Mouse (Mus musculus) intestine, postnatal 0 days (tissue): ENCODE results near the gene Kcnmb1. TPM values are rescaled to one million over a fixed set of nuclear protein-coding genes. Genes with fewer than 3 reads are reported as not detected.

Source experiments
- ATAC-seq: fragments of 200-750 bp; cut with Nextera tagmentation; 2 replicates; pipeline ENCODE4 v1.8.0; 2017; ENCODE audit warnings: mild to moderate bottlenecking, moderate TSS enrichment, moderate library complexity
- H3K27ac ChIP-seq: fragments of 300-500 bp; sonication (generic); 2 replicates; pipeline ENCODE4 v1.5.1; 2014; ENCODE audit warnings: mild to moderate bottlenecking, low read depth, low read length, moderate library complexity
- H3K27me3 ChIP-seq: fragments of 300-500 bp; sonication (generic); replicated peaks from 2 replicates; pipeline ENCODE4 v1.6.1; 2014; ENCODE audit warnings: low read length, mixed read lengths; ENCODE audit not compliant: control insufficient read depth, insufficient read depth
- H3K36me3 ChIP-seq: fragments of 300-500 bp; sonication (generic); 2 replicates; pipeline ENCODE4 v1.6.1; 2014; ENCODE audit warnings: mild to moderate bottlenecking, moderate library complexity; ENCODE audit not compliant: control insufficient read depth, insufficient read depth
- H3K4me1 ChIP-seq: fragments of 300-500 bp; sonication (generic); replicated peaks from 2 replicates; pipeline ENCODE4 v1.6.1; 2014; ENCODE audit warnings: antibody characterized with exemption, low read length, mixed read lengths; ENCODE audit not compliant: control insufficient read depth, insufficient read depth
- H3K4me2 ChIP-seq: fragments of 300-500 bp; sonication (generic); replicated peaks from 2 replicates; pipeline ENCODE4 v1.6.1; 2014; ENCODE audit warnings: low read depth, mild to moderate bottlenecking, moderate library complexity
- H3K4me3 ChIP-seq: fragments of 300-500 bp; sonication (generic); 2 replicates; pipeline ENCODE4 v1.5.1; 2014; ENCODE audit warnings: low read depth, low read length
- H3K9ac ChIP-seq: fragments of 300-500 bp; sonication (generic); 2 replicates; pipeline ENCODE4 v1.6.1; 2014; ENCODE audit warnings: mild to moderate bottlenecking, low read depth, low read length
- H3K9me3 ChIP-seq: fragments of 300-500 bp; sonication (generic); 2 replicates; pipeline ENCODE4 v1.6.1; 2016; ENCODE audit warnings: mixed run types; ENCODE audit not compliant: control insufficient read depth
- CTCF ChIP-seq: sonication (generic); IDR thresholded peaks from 2 replicates; pipeline ENCODE4 v1.5.1; 2016; ENCODE audit warnings: low read depth, mild to moderate bottlenecking, control low read depth, antibody characterized with exemption, moderate library complexity
- WGBS: fragments of 180-500 bp; shearing (Covaris S2); extraction: QIAGEN DNeasy Blood & Tissue Kit; methylation state at CpG from one replicate; pipeline ENCODE4 v1.1.7; 2014; 5-methylcytosine and 5-hydroxymethylcytosine counted together
- polyA plus RNA-seq: library from polyadenylated mRNA; unstranded; fragments of >200 nt; fragmentation: Nextera tagmentation; extraction: Ambion mirVana; gene quantifications from 2 replicates; pipeline ENCODE4 v1.2.1, GENCODE M21; 2015

Gene Kcnmb1
- polyA plus RNA-seq, 1 experiment from 2014 or later: 1.8 TPM

- no peaks in the 10 kb centered on the region for H3K9me3 ChIP-seq
- 83% methylated on average over 13 of the region's 13 CpGs for WGBS
- H3K36me3 ChIP-seq: no peaks in the 10 kb centered on the region
- ATAC-seq: no peak
- no peak overlapping the region for H3K4me3 ChIP-seq
- no peak overlapping the region for H3K4me2 ChIP-seq
- H3K4me1 ChIP-seq: no peaks in the 10 kb centered on the region
- H3K9ac ChIP-seq: no peak overlapping the region
- no peaks in the 10 kb centered on the region for H3K27me3 ChIP-seq
- H3K27ac ChIP-seq: no peak overlapping the region
- no peak for TF ChIP-seq CTCF
These were observed 41.4 kb upstream of the Kcnmb1 start for GRCm38 (mm10) chr11:33921451-33921850.

DNA sequence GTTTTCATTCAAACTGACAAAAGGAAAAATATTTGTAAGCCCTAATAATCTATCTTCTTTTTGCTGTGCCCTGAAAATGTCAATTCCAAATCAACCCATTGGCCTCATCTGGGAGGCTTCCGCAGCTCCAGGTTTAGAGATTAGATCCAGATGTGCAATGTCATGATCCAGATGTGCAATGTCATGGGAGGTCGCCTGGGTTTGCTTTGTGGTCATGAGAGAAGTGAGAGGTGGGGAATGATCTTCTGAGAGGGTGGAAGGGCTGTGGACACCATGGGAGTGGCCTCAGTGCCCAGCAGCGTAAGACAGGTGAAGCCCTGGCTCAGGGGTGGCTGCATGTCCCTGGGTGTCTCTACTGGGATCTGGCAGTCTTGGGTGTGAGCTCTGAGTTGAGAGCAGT is 39.8 kb upstream of the Kcnmb1 start:
- ATAC-seq: no peak
- WGBS: 74% methylated on average over 3 of the region's 3 CpGs
- H3K27ac ChIP-seq: no peak overlapping the region
- no peaks in the 10 kb centered on the region for H3K9me3 ChIP-seq
- no peak for TF ChIP-seq CTCF
- H3K4me2 ChIP-seq: no peak overlapping the region
- H3K4me3 ChIP-seq: no peak overlapping the region
- H3K27me3 ChIP-seq: no peaks in the 10 kb centered on the region
- H3K4me1 ChIP-seq: no peaks in the 10 kb centered on the region
- no peak overlapping the region for H3K9ac ChIP-seq
- no peaks in the 10 kb centered on the region for H3K36me3 ChIP-seq

DNA sequence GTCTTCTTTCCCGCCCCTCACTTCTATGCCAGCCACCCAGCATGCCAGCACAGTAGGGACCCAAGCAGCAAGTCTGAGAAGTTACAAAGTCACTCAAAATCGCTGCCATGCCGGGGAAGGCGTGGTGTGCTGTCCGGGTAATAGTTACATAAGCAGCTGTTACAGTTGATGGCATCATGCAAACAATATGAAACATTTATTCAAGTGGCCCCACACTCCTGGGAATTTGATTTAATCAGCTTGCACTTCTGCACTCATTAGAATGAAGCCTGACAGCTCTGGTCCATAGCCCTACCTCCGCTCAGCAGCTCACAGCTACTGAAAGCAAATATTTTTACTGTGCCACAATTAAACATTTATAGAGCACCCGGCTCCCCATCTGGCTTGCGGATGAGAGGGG is 37.0 kb upstream of the Kcnmb1 start:
- WGBS: 56% methylated on average over 8 of the region's 8 CpGs
- TF ChIP-seq CTCF: no peak
- no peak for ATAC-seq

DNA sequence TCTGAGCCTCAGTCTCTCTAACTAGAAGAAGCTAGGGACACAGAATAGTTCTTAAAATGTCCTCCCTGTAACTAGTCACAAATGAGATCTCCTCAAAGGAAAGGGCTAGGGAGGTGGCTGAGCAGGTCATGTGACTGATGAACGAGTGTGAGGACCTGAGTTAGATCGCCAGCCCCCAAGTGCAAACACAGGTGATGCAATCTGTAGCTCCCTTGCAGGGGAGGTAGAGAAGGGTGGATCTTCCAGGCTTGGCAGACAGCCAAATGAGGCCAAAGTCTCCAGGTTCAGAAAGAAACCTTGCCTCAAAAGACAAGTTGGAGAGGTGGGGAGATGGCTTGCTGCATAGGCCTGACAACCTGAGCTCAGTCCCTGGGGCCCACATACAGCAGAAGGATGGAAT is 36.3 kb upstream of the Kcnmb1 start:
- WGBS: 22% methylated on average over 2 of the region's 2 CpGs
- no peak for TF ChIP-seq CTCF
- no peaks in the 10 kb centered on the region for H3K36me3 ChIP-seq
- H3K27ac ChIP-seq: no peak overlapping the region
- no peak for ATAC-seq
- H3K4me3 ChIP-seq: no peak overlapping the region
- no peak overlapping the region for H3K4me2 ChIP-seq
- H3K9ac ChIP-seq: no peak overlapping the region
- no peaks in the 10 kb centered on the region for H3K27me3 ChIP-seq
- no peaks in the 10 kb centered on the region for H3K9me3 ChIP-seq
- H3K4me1 ChIP-seq: no peaks in the 10 kb centered on the region

More for the DNA sequence above, 37.0 kb upstream of the Kcnmb1 start:
- H3K27me3 ChIP-seq: no peaks in the 10 kb centered on the region
- H3K9me3 ChIP-seq: no peaks in the 10 kb centered on the region
- no peak overlapping the region for H3K4me2 ChIP-seq
- H3K36me3 ChIP-seq: no peaks in the 10 kb centered on the region
- no peaks in the 10 kb centered on the region for H3K4me1 ChIP-seq
- no peak overlapping the region for H3K4me3 ChIP-seq
- H3K9ac ChIP-seq: no peak overlapping the region
- no peak overlapping the region for H3K27ac ChIP-seq

- Histone ChIP-seq H3K27ac (no peak overlapping the region), H3K27me3 (no peaks in the 10 kb centered on the region), H3K9ac (no peak overlapping the region), H3K4me2 (no peak overlapping the region), H3K36me3 (no peaks in the 10 kb centered on the region), H3K4me3 (no peak overlapping the region), H3K9me3 (no peaks in the 10 kb centered on the region), H3K4me1 (0 out of 2 replicates have a peak, but pooled peaks cover 2% of the 10 kb centered on the region)
- no peak for TF ChIP-seq CTCF
- ATAC-seq: no peak
- WGBS: 47% methylated on average over 6 of the region's 6 CpGs
These were observed 35.5 kb upstream of the Kcnmb1 start for GRCm38 (mm10) chr11:33927321-33927720.

DNA sequence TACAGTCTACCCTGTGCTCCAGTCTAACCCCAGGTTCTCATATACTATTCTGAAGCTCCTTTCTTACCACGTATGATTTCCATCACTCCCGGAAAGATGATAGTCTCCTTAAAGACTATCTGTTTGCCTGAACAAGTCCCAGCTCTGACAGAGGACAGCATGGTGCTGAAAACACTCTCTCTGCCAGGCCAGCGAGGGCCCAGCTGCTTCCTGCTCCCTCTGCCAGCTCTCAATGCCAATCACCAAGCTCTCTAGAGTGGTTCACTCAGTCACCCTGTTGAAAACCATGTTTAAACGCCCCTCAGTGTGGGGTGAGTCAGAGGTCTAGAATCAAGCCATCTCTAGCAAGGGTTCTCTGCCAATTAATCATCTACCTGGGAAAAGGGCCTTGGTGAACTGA is 35.0 kb upstream of the Kcnmb1 start:
- no peak for TF ChIP-seq CTCF
- H3K4me3 ChIP-seq: no peak overlapping the region
- WGBS: 65% methylated on average over 4 of the region's 4 CpGs
- H3K4me2 ChIP-seq: no peak overlapping the region
- H3K27me3 ChIP-seq: no peaks in the 10 kb centered on the region
- H3K9me3 ChIP-seq: no peaks in the 10 kb centered on the region
- no peaks in the 10 kb centered on the region for H3K36me3 ChIP-seq
- no peak for ATAC-seq
- H3K9ac ChIP-seq: no peak overlapping the region
- H3K4me1 ChIP-seq: 0 out of 2 replicates have a peak, but pooled peaks cover 5% of the 10 kb centered on the region
- no peak overlapping the region for H3K27ac ChIP-seq

DNA sequence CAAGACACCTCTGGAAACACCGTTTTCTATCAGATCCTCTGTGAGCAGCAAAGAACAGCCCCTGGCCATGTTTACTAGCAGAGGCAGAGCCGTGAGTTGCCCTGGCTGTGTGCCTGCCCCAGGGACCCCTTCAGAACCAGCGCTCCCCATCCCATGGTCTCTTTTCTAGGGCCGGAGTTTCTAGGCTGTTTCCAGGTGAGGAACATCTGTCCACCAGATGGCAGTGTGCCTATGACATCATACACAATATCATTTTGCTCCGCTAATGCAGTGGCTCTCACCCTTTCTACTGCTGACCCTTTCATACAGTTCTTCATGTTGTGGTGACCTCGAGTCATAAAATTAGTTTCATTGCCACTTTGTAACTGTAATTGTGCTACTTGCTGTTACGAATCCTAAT is 34.2 kb upstream of the Kcnmb1 start:
- no peak overlapping the region for H3K4me2 ChIP-seq
- TF ChIP-seq CTCF: peak; percentile 82
- no peak for ATAC-seq
- H3K4me3 ChIP-seq: no peak overlapping the region
- no peak overlapping the region for H3K9ac ChIP-seq
- H3K9me3 ChIP-seq: no peaks in the 10 kb centered on the region
- H3K27ac ChIP-seq: no peak overlapping the region
- H3K27me3 ChIP-seq: no peaks in the 10 kb centered on the region
- no peaks in the 10 kb centered on the region for H3K36me3 ChIP-seq
- 26% methylated on average over 7 of the region's 7 CpGs for WGBS
- 0 out of 2 replicates have a peak, but pooled peaks cover 5% of the 10 kb centered on the region for H3K4me1 ChIP-seq
